Mouse (Mus musculus): Measurements from ENCODE around the gene Myo3a.

- TF ChIP-seq CTCF (IDR thresholded peaks at IDR 0.05; ENCODE audit: low read depth, low read length) (no peak), POLR2A (IDR thresholded peaks at IDR 0.05; ENCODE audit: insufficient read depth, low read length) (no peak), EP300 (IDR thresholded peaks at IDR 0.05; ENCODE audit: insufficient read depth, low read depth, low read length) (0 out of 2 replicates have a peak, but pooled peaks have one; percentile 44)
Measured at GRCm38 (mm10) chr2:22620030-22620429, 392.7 kb downstream of the Myo3a start.

Measured in ES-Bruce4 (cell line).